Comparison of ENCODE assay signal across 8 mouse cellular contexts in the genomic region with DNA sequence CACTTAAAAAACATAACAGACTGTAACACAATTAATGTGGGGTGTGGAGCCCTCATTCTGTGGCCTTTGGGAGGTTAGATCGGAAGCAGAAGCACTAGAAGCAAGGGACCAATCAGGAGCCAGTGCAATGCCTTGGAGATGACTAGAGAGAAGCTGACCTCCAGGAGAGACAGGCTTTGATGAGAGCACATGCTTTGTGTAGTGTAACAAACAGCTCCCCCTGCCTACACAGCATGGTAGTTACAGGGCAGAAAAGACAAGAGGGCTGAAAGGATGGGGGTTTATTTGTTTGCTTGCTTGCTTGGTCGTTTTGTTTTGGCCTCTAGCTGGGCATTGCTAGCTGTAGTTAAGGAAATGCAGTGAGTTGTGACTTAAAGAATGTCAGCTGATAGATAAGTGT. TPM values are rescaled to one million over a fixed set of nuclear protein-coding genes. Genes with fewer than 3 reads are reported as not detected.
A peak's percentile ranks its signal among the peaks of the same experiment; 100 is the strongest.
DNase-seq lines count a peak whose midpoint lies in the region; ATAC-seq and TF ChIP-seq lines count a peak whose summit lies in the region.

No protein-coding gene starts in this region.

- no peaks in the 10 kb centered on the region for H3K27me3 ChIP-seq in kidney, embryonic 16.5 days (ENCODE audit: insufficient read depth, low read length)
- H3K27me3 ChIP-seq in lung, postnatal 0 days (replicated peaks; ENCODE audit: insufficient read depth, low read length), result no peaks in the 10 kb centered on the region
- H3K27me3 ChIP-seq in stomach, postnatal 0 days (ENCODE audit: control insufficient read depth, insufficient read depth, low read length), result no peaks in the 10 kb centered on the region

- WGBS in kidney, embryonic 16.5 days, result 9% methylated on average over 2 of the region's 2 CpGs
- 4% methylated on average over 2 of the region's 2 CpGs for WGBS in lung, postnatal 0 days
- 13% methylated on average over 2 of the region's 2 CpGs for WGBS in stomach, postnatal 0 days

- no peak overlapping the region for H3K9ac ChIP-seq in kidney, embryonic 16.5 days (replicated peaks; ENCODE audit: low read length)
- no peak overlapping the region for H3K9ac ChIP-seq in lung, postnatal 0 days (replicated peaks; ENCODE audit: low read depth)
- no peak overlapping the region for H3K9ac ChIP-seq in stomach, postnatal 0 days (ENCODE audit: low read length)

- H3K4me1 ChIP-seq in kidney, embryonic 16.5 days (ENCODE audit: insufficient read depth, low read length), result no peaks in the 10 kb centered on the region
- no peaks in the 10 kb centered on the region for H3K4me1 ChIP-seq in lung, postnatal 0 days (ENCODE audit: insufficient read depth, low read depth, low read length)
- H3K4me1 ChIP-seq in stomach, postnatal 0 days (replicated peaks; ENCODE audit: control insufficient read depth, insufficient read depth), result no peaks in the 10 kb centered on the region

- H3K4me3 ChIP-seq in kidney, embryonic 16.5 days (ENCODE audit: low read length), result no peak overlapping the region
- no peak overlapping the region for H3K4me3 ChIP-seq in lung, postnatal 0 days (ENCODE audit: low read depth, low read length)
- no peak overlapping the region for H3K4me3 ChIP-seq in stomach, postnatal 0 days (ENCODE audit: low read depth, low read length)

- peak; percentile 40 for DNase-seq in kidney, adult 18-20 months
- DNase-seq in ES-CJ7 (ENCODE audit: low read depth, low spot score), result peak; percentile 87
- peak; percentile 76 to 77 for DNase-seq in cerebellum, postnatal 10 days
- DNase-seq in heart, postnatal 10 days, result peak; percentile 54 to 70
- DNase-seq in lung, postnatal 0 days (ENCODE audit: low spot score), result peak; percentile 37
- DNase-seq in stomach, postnatal 0 days (ENCODE audit: low spot score), result peak; percentile 27
- no peak for DNase-seq in urinary bladder, postnatal 14 days (ENCODE audit: low spot score)

- TF ChIP-seq CTCF in lung, postnatal 0 days (IDR thresholded peaks at IDR 0.05), result peak; percentile 78
- peak; percentile 84 for TF ChIP-seq CTCF in stomach, postnatal 0 days (IDR thresholded peaks at IDR 0.05; ENCODE audit: low read depth)

- H3K9me3 ChIP-seq in kidney, embryonic 16.5 days (ENCODE audit: low read length), result no peaks in the 10 kb centered on the region
- H3K9me3 ChIP-seq in lung, postnatal 0 days (ENCODE audit: low read length), result no peaks in the 10 kb centered on the region
- H3K9me3 ChIP-seq in stomach, postnatal 0 days (ENCODE audit: control insufficient read depth, low read length), result no peaks in the 10 kb centered on the region

- H3K4me2 ChIP-seq in kidney, embryonic 16.5 days (replicated peaks; ENCODE audit: low read depth, low read length), result no peak overlapping the region
- no peak overlapping the region for H3K4me2 ChIP-seq in lung, postnatal 0 days (replicated peaks; ENCODE audit: low read depth, low read length)
- no peak overlapping the region for H3K4me2 ChIP-seq in stomach, postnatal 0 days (replicated peaks; ENCODE audit: low read depth)

- ATAC-seq in kidney, embryonic 16.5 days (ENCODE audit: low FRiP score, low TSS enrichment), result no peak
- 0 out of 2 replicates have a peak, but pooled peaks have one; percentile 41 for ATAC-seq in lung, postnatal 0 days
- ATAC-seq in stomach, postnatal 0 days (ENCODE audit: low FRiP score, low TSS enrichment), result no peak

- no peak for TF ChIP-seq EP300 in lung, postnatal 0 days (IDR thresholded peaks at IDR 0.05)
- no peak for TF ChIP-seq EP300 in stomach, postnatal 0 days (optimal IDR thresholded peaks at IDR 0.05)

- H3K27ac ChIP-seq in kidney, embryonic 16.5 days (ENCODE audit: low read length), result no peak overlapping the region
- H3K27ac ChIP-seq in lung, postnatal 0 days (ENCODE audit: low read length), result no peak overlapping the region
- no peak overlapping the region for H3K27ac ChIP-seq in stomach, postnatal 0 days (replicated peaks)

- no peaks in the 10 kb centered on the region for H3K36me3 ChIP-seq in kidney, embryonic 16.5 days (ENCODE audit: insufficient read depth, low read length)
- no peaks in the 10 kb centered on the region for H3K36me3 ChIP-seq in lung, postnatal 0 days (ENCODE audit: insufficient read depth, low read length)
- H3K36me3 ChIP-seq in stomach, postnatal 0 days (ENCODE audit: control insufficient read depth, insufficient read depth, low read length), result no peaks in the 10 kb centered on the region

- intact Hi-C loops in heart, postnatal 10 days (cut with DNase I), result loop anchor here (1.0 to 5.0 kb wide), 3 partner anchors 76 to 320 kb away; no protein-coding TSS in a partner anchor

RNA-seq across cellular contexts. Expression of a gene that starts 25.3 kb away (rescaled TPM):
- polyA plus RNA-seq in kidney, embryonic 16.5 days (2015; fragmentation: Nextera tagmentation; extraction: Ambion mirVana), result 26.7 and 30.7 TPM in 2 replicates
- 10 to 100 TPM; 11.4 to 14.0 TPM for total RNA-seq in heart, postnatal 10 days (2021)
- polyA plus RNA-seq in lung, postnatal 0 days (2015; fragmentation: Nextera tagmentation; extraction: Ambion mirVana), result 32.2 and 32.7 TPM in 2 replicates
- polyA plus RNA-seq in stomach, postnatal 0 days (2015; fragmentation: Nextera tagmentation; extraction: Ambion mirVana), result 21.7 and 25.3 TPM in 2 replicates

RNA-seq across cellular contexts. Expression of a gene that starts 25.5 kb away (rescaled TPM):
- polyA plus RNA-seq in kidney, embryonic 16.5 days (2015; fragmentation: Nextera tagmentation; extraction: Ambion mirVana), result 0.59 and 0.84 TPM in 2 replicates
- 10 to 100 TPM; 10.2 to 21.4 TPM for total RNA-seq in heart, postnatal 10 days (2021)
- polyA plus RNA-seq in lung, postnatal 0 days (2015; fragmentation: Nextera tagmentation; extraction: Ambion mirVana), result 0.16 and 0.35 TPM in 2 replicates
- 0.24 and 0.41 TPM in 2 replicates for polyA plus RNA-seq in stomach, postnatal 0 days (2015; fragmentation: Nextera tagmentation; extraction: Ambion mirVana)

RNA-seq across cellular contexts. Expression of a gene that starts 50.1 kb away (rescaled TPM):
- 0.32 and 0.42 TPM in 2 replicates for polyA plus RNA-seq in kidney, embryonic 16.5 days (2015; fragmentation: Nextera tagmentation; extraction: Ambion mirVana)
- total RNA-seq in heart, postnatal 10 days (2021), result 1 to 10 TPM in 1 of 2 experiments, under 1 TPM in 1; 0.67 to 1.1 TPM
- polyA plus RNA-seq in lung, postnatal 0 days (2015; fragmentation: Nextera tagmentation; extraction: Ambion mirVana), result 0.19 TPM in 2 replicates
- polyA plus RNA-seq in stomach, postnatal 0 days (2015; fragmentation: Nextera tagmentation; extraction: Ambion mirVana), result 0.05 and 0.06 TPM in 2 replicates
